Mouse (Mus musculus) limb, embryonic 15.5 days (tissue): ENCODE measurements around the gene Mroh3. TPM values are rescaled to one million over a fixed set of nuclear protein-coding genes. Genes with fewer than 3 reads are reported as not detected.

ENCODE experiments used
- ATAC-seq: fragments of 200-750 bp; cut with Nextera tagmentation; 2 replicates; pipeline ENCODE4 v1.8.0; 2017; ENCODE audit warnings: low read depth, moderate TSS enrichment; ENCODE audit not compliant: insufficient number of reproducible peaks, low FRiP score, low TSS enrichment
- H3K27ac ChIP-seq: fragments of 300-500 bp; sonication (generic); 2 replicates; pipeline ENCODE4 v1.5.1; 2015; ENCODE audit warnings: moderate library complexity, mild to moderate bottlenecking, inconsistent platforms
- H3K27me3 ChIP-seq: fragments of 300-500 bp; sonication (generic); 2 replicates; pipeline ENCODE4 v1.6.1; 2015; ENCODE audit warnings: inconsistent platforms
- H3K36me3 ChIP-seq: fragments of 300-500 bp; sonication (generic); 2 replicates; pipeline ENCODE4 v1.6.1; 2015; ENCODE audit warnings: inconsistent platforms
- H3K4me1 ChIP-seq: fragments of 300-500 bp; sonication (generic); 2 replicates; pipeline ENCODE4 v1.6.1; 2015; ENCODE audit warnings: inconsistent platforms
- H3K4me2 ChIP-seq: fragments of 300-500 bp; sonication (generic); 2 replicates; pipeline ENCODE4 v1.6.1; 2015; ENCODE audit warnings: mild to moderate bottlenecking, inconsistent platforms
- H3K4me3 ChIP-seq: fragments of 300-500 bp; sonication (generic); 2 replicates; pipeline ENCODE4 v1.5.1; 2015; ENCODE audit warnings: mild to moderate bottlenecking, inconsistent platforms
- H3K9ac ChIP-seq: fragments of 300-500 bp; sonication (generic); 2 replicates; pipeline ENCODE4 v1.6.1; 2015; ENCODE audit warnings: inconsistent platforms
- H3K9me3 ChIP-seq: fragments of 300-500 bp; sonication (generic); 2 replicates; pipeline ENCODE4 v1.6.1; 2016; ENCODE audit warnings: inconsistent platforms
- WGBS: fragments of 180-500 bp; shearing (Covaris S2); methylation state at CpG from one replicate; pipeline ENCODE4 v1.1.7; 2015; 5-methylcytosine and 5-hydroxymethylcytosine counted together
- polyA plus RNA-seq: library from polyadenylated mRNA; unstranded; fragments of >200 nt; fragmentation: Nextera tagmentation; extraction: Ambion mirVana; gene quantifications from 2 replicates; pipeline ENCODE4 v1.2.1, GENCODE M21; 2015

Gene Mroh3
- 0.40 TPM in 1 of 2 replicates, not detected in the other for polyA plus RNA-seq

GRCm38 (mm10) chr1:136212803-136213202, at the start of gene Mroh3:
TSS of gene Mroh3 (minus strand) at chr1:136212828.
- Histone ChIP-seq H3K9me3 (no peaks in the 10 kb centered on the region), H3K4me1 (peaks cover 5% of the 10 kb centered on the region; the same call in 1 of the 2 replicates), H3K27me3 (no peaks in the 10 kb centered on the region), H3K4me2 (no peak within 1 kb of the TSS), H3K4me3 (no peak within 1 kb of the TSS), H3K27ac (no peak within 1 kb of the TSS), H3K36me3 (peaks cover 18% of the 10 kb centered on the region), H3K9ac (no peak within 1 kb of the TSS)
- ATAC-seq = no peak
- WGBS = 54% methylated on average over 3 of the region's 3 CpGs

GRCm38 (mm10) chr1:136260635-136261238, 48.1 kb upstream of the Mroh3 start, which contains the start of gene Gpr25:
TSS of gene Gpr25 (minus strand) at chr1:136260873.
- ATAC-seq = no peak
- 8% methylated on average over 28 of the region's 28 CpGs for WGBS
- H3K27ac ChIP-seq = no peak within 1 kb of the TSS

GRCm38 (mm10) chr1:136259893-136260634, 47.4 kb upstream of the Mroh3 start:
- H3K27me3 ChIP-seq = peaks cover 66% of the 10 kb centered on the region
- under 1% methylated on average over 90 of the region's 95 CpGs for WGBS
- no peak overlapping the region for H3K27ac ChIP-seq
- H3K9me3 ChIP-seq = no peaks in the 10 kb centered on the region
- peaks cover 17% of the 10 kb centered on the region for H3K4me1 ChIP-seq
- H3K4me3 ChIP-seq = peak overlapping the region; percentile 57
- H3K9ac ChIP-seq = peak overlapping the region; percentile 50
- ATAC-seq = peak; percentile 53; the same call in 1 of the 2 replicates
- peak overlapping the region; percentile 98 for H3K4me2 ChIP-seq
- H3K36me3 ChIP-seq = no peaks in the 10 kb centered on the region

More at GRCm38 (mm10) chr1:136260635-136261238, 48.1 kb upstream of the Mroh3 start, which contains the start of gene Gpr25:
- peak within 1 kb of the TSS; percentile 57 for H3K4me3 ChIP-seq
- peak within 1 kb of the TSS; percentile 50 for H3K9ac ChIP-seq
- H3K4me2 ChIP-seq = peak within 1 kb of the TSS; percentile 98
- H3K27me3 ChIP-seq = peaks cover 63% of the 10 kb centered on the region
- H3K4me1 ChIP-seq = peaks cover 17% of the 10 kb centered on the region
- H3K36me3 ChIP-seq = no peaks in the 10 kb centered on the region
- H3K9me3 ChIP-seq = no peaks in the 10 kb centered on the region

- peak overlapping the region; percentile 50; the same call in 1 of the 2 replicates for H3K9ac ChIP-seq
- H3K27me3 ChIP-seq = peaks cover 66% of the 10 kb centered on the region
Observed at GRCm38 (mm10) chr1:136259543-136259892, 46.9 kb upstream of the Mroh3 start.

GRCm38 (mm10) chr1:136258495-136258894, 45.9 kb upstream of the Mroh3 start:
- Histone ChIP-seq H3K27me3 (peaks cover 66% of the 10 kb centered on the region), H3K9me3 (no peaks in the 10 kb centered on the region), H3K9ac (no peak overlapping the region), H3K4me3 (no peak overlapping the region), H3K36me3 (no peaks in the 10 kb centered on the region), H3K27ac (no peak overlapping the region), H3K4me1 (peaks cover 17% of the 10 kb centered on the region), H3K4me2 (no peak overlapping the region)
- ATAC-seq = no peak
- WGBS = 62% methylated on average over 9 of the region's 9 CpGs

More at GRCm38 (mm10) chr1:136259543-136259892, 46.9 kb upstream of the Mroh3 start:
- 3% methylated on average over 16 of the region's 16 CpGs for WGBS
- Histone ChIP-seq H3K4me1 (peaks cover 17% of the 10 kb centered on the region), H3K9me3 (no peaks in the 10 kb centered on the region), H3K27ac (no peak overlapping the region), H3K4me3 (peak overlapping the region; percentile 57), H3K36me3 (no peaks in the 10 kb centered on the region), H3K4me2 (peak overlapping the region; percentile 98)
- ATAC-seq = no peak

GRCm38 (mm10) chr1:136255657-136256056, 43.0 kb upstream of the Mroh3 start:
- ATAC-seq = no peak
- Histone ChIP-seq H3K27me3 (peaks cover 48% of the 10 kb centered on the region), H3K27ac (no peak overlapping the region), H3K4me1 (peaks cover 14% of the 10 kb centered on the region), H3K4me3 (no peak overlapping the region), H3K9me3 (no peaks in the 10 kb centered on the region), H3K36me3 (no peaks in the 10 kb centered on the region), H3K9ac (no peak overlapping the region), H3K4me2 (no peak overlapping the region)
- whole genome bisulfite sequencing = 26% methylated on average over 8 of the region's 8 CpGs

- ATAC-seq = no peak
- Histone ChIP-seq H3K9ac (no peak overlapping the region), H3K27ac (no peak overlapping the region), H3K4me2 (no peak overlapping the region), H3K4me1 (peaks cover 9% of the 10 kb centered on the region), H3K36me3 (no peaks in the 10 kb centered on the region), H3K4me3 (no peak overlapping the region), H3K9me3 (no peaks in the 10 kb centered on the region), H3K27me3 (peaks cover 43% of the 10 kb centered on the region)
- 36% methylated on average over 6 of the region's 6 CpGs for WGBS
Observed at GRCm38 (mm10) chr1:136255174-136255573, 42.5 kb upstream of the Mroh3 start.

GRCm38 (mm10) chr1:136254503-136255065, 42.0 kb upstream of the Mroh3 start:
- 78% methylated on average over 10 of the region's 10 CpGs for WGBS
- Histone ChIP-seq H3K9me3 (no peaks in the 10 kb centered on the region), H3K4me1 (peaks cover 3% of the 10 kb centered on the region), H3K9ac (no peak overlapping the region), H3K4me2 (no peak overlapping the region), H3K4me3 (no peak overlapping the region), H3K36me3 (no peaks in the 10 kb centered on the region), H3K27me3 (peaks cover 37% of the 10 kb centered on the region), H3K27ac (no peak overlapping the region)
- no peak for ATAC-seq

GRCm38 (mm10) chr1:136253472-136253871, 40.8 kb upstream of the Mroh3 start:
- Histone ChIP-seq H3K4me3 (no peak overlapping the region), H3K36me3 (no peaks in the 10 kb centered on the region), H3K9ac (no peak overlapping the region), H3K9me3 (no peaks in the 10 kb centered on the region), H3K4me1 (no peaks in the 10 kb centered on the region), H3K27me3 (peaks cover 26% of the 10 kb centered on the region), H3K4me2 (no peak overlapping the region), H3K27ac (no peak overlapping the region)
- ATAC-seq = no peak
- 14% methylated on average over 2 of the region's 2 CpGs for WGBS

- Histone ChIP-seq H3K4me1 (no peaks in the 10 kb centered on the region), H3K9me3 (no peaks in the 10 kb centered on the region), H3K36me3 (no peaks in the 10 kb centered on the region), H3K27ac (no peak overlapping the region), H3K27me3 (no peaks in the 10 kb centered on the region), H3K4me3 (no peak overlapping the region), H3K4me2 (no peak overlapping the region), H3K9ac (no peak overlapping the region)
- ATAC-seq = no peak
- 44% methylated on average over 5 of the region's 5 CpGs for whole genome bisulfite sequencing
Observed at GRCm38 (mm10) chr1:136249662-136250061, 37.0 kb upstream of the Mroh3 start.

GRCm38 (mm10) chr1:136247393-136247792, 34.8 kb upstream of the Mroh3 start:
- H3K36me3 ChIP-seq = no peaks in the 10 kb centered on the region
- H3K4me2 ChIP-seq = no peak overlapping the region
- no peak for ATAC-seq
- no peak overlapping the region for H3K27ac ChIP-seq
- H3K9ac ChIP-seq = no peak overlapping the region
- H3K9me3 ChIP-seq = no peaks in the 10 kb centered on the region
- no peaks in the 10 kb centered on the region for H3K27me3 ChIP-seq
- 80% methylated on average over 5 of the region's 5 CpGs for WGBS
- H3K4me1 ChIP-seq = no peaks in the 10 kb centered on the region
- H3K4me3 ChIP-seq = no peak overlapping the region

- no peak overlapping the region for H3K27ac ChIP-seq
- H3K9me3 ChIP-seq = no peaks in the 10 kb centered on the region
- H3K4me3 ChIP-seq = no peak overlapping the region
- H3K4me1 ChIP-seq = no peaks in the 10 kb centered on the region
- no peaks in the 10 kb centered on the region for H3K36me3 ChIP-seq
- H3K9ac ChIP-seq = no peak overlapping the region
- no peaks in the 10 kb centered on the region for H3K27me3 ChIP-seq
- no peak for ATAC-seq
- H3K4me2 ChIP-seq = no peak overlapping the region
- 91% methylated on average over 5 of the region's 5 CpGs for WGBS
Observed at GRCm38 (mm10) chr1:136244469-136244868, 31.8 kb upstream of the Mroh3 start.
